Mouse (Mus musculus): Measurements from ENCODE around the gene Mical2.

The Mical2 gene

GRCm38 (mm10) chr7:112208323-112209167, 17.1 kb upstream of the Mical2 start:
- no peak for ATAC-seq (ENCODE audit: insufficient number of reproducible peaks, low FRiP score, low TSS enrichment)

- ATAC-seq (ENCODE audit: insufficient number of reproducible peaks, low FRiP score, low TSS enrichment) = no peak
These were observed 16.0 kb upstream of the Mical2 start for GRCm38 (mm10) chr7:112209621-112210020.

- ATAC-seq (ENCODE audit: insufficient number of reproducible peaks, low FRiP score, low TSS enrichment) = peak; percentile 76
These were observed 12.5 kb upstream of the Mical2 start for GRCm38 (mm10) chr7:112212921-112213721.

DNA sequence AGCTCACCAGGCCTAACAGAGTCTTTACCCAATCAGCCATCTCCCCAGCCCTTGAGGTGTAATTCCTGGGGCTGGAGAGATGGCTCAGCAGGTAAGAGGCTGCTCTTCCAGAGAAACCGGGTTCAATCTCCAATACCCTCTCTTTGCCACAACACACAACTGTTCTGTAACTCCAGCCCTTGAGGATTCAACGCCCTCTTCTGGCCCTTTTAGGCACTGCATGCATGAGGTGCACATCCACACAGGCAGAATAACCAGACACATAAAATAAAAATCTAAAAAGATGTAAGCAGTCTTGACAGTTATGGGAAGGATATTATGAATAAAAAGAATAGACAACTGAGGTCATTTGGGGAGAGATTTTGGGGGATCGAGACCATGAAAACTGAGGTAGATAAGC, 9.8 kb upstream of the Mical2 start:
- ATAC-seq (ENCODE audit: insufficient number of reproducible peaks, low FRiP score, low TSS enrichment) = no peak

- no peak for ATAC-seq (ENCODE audit: insufficient number of reproducible peaks, low FRiP score, low TSS enrichment)
These were observed 8.9 kb upstream of the Mical2 start for GRCm38 (mm10) chr7:112216720-112217119.

DNA sequence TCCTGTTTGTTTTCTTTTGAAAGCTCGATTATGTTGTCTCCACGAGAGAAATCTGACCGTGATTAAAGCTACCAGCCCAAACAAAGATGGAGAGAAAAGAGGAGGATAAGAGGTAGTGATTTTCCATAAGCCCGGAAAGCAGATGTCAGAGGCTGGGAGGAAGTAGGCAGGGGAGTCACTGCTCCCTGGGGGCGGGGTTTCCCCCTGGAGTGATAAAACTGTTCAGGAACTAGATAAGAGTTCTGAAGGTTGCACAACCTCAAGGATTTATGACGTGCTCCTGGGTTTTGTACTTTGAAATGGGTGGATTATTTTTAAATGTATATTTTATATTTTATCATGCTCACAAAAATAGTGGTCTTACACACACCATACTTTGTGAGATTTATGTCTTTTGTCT, 8.4 kb upstream of the Mical2 start:
- ATAC-seq (ENCODE audit: insufficient number of reproducible peaks, low FRiP score, low TSS enrichment) = no peak

GRCm38 (mm10) chr7:112222733-112223524, 2.7 kb upstream of the Mical2 start:
- no peak for ATAC-seq (ENCODE audit: insufficient number of reproducible peaks, low FRiP score, low TSS enrichment)

- no peak for ATAC-seq (ENCODE audit: insufficient number of reproducible peaks, low FRiP score, low TSS enrichment)
These were observed 802 bp upstream of the Mical2 start for GRCm38 (mm10) chr7:112224854-112225253.

DNA sequence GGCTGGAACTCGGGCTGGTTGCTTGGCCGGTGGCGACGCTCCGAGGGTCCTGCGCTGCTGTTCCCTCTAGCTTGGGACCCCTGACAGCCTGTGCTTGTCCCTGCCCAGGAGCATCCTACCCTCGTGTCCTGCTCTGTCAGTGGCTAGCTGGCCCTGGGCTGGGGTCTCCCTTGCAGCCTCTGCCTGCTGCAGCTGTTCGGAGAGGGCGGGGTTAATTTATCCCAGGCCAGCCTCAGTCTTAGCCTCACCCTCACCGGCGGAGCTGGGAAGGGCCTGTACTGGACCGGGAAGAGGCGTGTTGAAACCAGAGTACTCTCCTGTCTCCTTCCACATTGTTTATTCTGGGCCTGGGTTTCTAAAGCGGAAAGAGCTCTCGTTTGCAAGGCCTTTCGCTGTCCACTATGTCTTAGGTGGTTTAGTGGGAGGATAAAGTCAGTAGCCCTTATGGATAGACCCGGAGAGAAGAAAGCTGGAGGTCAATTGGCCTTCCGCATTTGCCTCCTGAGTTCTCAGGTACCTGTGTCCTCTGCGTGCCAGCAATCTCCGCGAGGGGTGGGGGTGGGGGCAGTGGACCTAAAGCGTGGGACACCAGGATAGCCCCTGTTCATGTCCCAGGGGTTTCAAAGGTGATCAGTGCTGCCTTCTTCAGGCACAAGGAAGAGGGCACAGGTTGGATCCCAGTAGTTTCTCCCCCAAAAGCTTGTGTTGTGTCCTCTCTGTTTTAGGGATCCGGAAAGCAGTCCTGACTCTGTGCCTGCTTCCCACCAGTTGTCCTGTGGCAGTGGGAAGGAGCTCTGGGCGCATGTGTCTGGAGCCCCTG, 1.0 kb downstream of the Mical2 start:
- no peak for ATAC-seq (ENCODE audit: insufficient number of reproducible peaks, low FRiP score, low TSS enrichment)

- no peak for ATAC-seq (ENCODE audit: insufficient number of reproducible peaks, low FRiP score, low TSS enrichment)
These were observed 1.6 kb downstream of the Mical2 start for GRCm38 (mm10) chr7:112227266-112227562.

DNA sequence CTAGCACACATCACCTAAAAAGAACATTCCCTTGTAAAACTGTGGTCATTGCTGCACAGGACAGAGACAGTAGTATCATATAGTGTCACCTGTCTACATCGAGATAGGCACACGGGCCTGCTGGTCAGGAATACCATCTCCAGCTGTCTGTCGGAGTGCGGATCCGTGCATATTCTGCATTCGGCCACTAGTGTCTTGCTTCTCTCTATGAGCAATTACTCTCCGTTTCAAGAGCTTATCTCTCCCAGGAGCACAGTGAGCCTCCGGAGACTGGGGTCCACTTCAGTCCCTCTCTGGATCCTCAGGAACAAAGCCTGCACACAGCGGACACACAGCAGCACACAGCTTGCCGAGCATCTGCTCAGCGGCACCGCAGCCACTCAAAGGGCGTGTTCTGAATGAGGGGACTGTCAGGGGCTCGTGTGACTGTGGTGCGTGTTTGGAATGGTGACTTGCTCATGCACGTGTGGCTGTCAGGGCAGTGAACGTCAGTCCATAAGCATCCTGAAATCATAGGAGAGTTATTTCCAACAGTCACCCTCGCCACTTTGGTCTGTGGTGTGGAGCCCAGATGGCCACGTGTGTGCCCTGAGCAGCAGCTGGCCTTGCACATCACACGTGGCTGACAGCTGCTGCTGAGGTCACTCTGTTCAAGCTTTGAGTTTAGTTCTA, 3.3 kb downstream of the Mical2 start:
- ATAC-seq (ENCODE audit: insufficient number of reproducible peaks, low FRiP score, low TSS enrichment) = no peak

DNA sequence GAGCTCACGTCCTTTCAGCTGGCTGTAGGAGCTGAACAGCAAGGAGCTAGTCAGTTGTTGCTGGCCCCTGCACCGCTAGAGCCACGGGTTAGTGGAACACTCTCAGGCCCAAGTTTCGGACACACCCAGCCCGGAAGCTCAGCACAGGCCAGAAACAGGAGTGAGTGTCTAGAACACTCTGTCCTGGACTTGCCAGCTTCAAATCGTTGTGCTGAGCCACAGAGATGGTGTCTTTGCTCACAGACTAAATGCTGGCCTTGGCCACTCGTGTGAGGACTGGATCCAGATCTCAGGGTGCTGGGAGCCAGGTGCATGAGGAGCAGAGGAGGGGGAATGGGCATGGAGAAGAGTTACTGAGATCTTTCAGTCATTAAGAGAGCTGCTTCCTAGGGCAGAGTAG, 6.1 kb downstream of the Mical2 start:
- ATAC-seq (ENCODE audit: insufficient number of reproducible peaks, low FRiP score, low TSS enrichment) = no peak

DNA sequence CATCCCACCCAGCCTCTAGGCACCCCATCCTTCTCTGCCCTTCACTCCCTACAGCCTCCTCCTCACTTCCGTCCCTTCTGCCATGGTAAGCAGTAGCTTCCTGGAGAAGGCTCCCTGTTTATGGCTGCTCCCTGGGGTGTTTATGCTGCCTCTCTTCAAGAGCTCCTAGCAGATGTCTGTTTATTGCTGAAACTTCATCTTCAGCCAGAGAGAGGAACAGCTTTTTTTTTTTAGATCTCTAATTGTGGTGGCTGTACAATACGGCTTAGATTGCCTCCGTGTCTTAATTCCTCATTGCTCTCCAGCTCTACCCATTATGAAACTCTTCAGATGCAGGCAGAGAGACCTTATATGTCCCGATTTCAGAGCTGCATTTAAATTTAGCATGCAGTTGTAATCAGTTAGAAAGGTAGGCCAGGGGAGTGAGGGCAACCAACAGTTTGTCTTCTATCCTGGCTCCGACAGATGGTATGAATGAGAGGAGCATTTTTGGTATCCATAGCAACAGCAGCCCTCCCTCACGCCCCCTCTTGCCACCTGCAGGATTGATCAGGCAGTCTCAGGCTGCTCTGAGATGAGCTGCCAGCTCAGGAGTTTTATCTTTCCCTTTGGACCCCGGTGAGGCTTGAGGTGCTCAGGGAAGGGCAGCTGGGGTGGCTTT, 7.8 kb downstream of the Mical2 start:
- ATAC-seq (ENCODE audit: insufficient number of reproducible peaks, low FRiP score, low TSS enrichment) = no peak

DNA sequence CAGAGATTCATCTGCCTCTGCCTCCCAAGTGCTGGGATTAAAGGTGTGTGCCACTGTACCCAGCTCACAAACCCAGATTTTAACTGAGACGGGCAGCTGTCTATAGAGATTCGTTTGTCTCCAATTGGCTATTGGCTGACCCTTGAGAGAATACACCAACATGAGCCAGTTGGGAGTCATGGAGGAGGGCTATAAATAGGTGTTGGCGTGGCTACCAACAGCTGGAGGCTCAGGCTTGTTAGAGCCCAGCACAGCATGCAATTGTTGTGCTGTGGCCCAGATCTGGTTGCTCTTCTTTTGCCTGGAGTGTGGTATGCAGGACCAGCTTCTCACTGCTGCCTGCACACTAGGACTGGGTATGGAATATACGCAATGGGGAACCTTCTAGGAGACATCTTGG, 8.8 kb downstream of the Mical2 start:
- ATAC-seq (ENCODE audit: insufficient number of reproducible peaks, low FRiP score, low TSS enrichment) = no peak

DNA sequence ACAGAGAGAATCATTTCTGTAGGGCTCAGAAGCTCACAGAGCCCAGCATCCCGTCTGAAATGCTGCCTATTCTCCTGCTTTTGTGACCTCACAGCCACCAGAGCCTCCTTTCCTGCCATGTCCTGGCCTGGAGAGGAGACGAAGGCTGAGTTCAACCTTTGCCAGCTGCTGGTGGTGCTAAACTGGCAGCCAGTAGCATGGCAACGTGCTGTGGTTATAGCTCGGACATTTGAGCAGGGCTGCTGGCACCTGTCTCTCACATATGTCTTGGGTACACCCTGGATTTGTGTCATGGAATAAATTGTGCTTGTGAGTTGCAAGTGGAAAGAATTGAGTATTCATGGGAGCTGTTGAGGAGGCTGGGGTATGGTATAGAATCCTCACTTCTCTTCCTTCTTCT, 9.8 kb downstream of the Mical2 start:
- no peak for ATAC-seq (ENCODE audit: insufficient number of reproducible peaks, low FRiP score, low TSS enrichment)

GRCm38 (mm10) chr7:112237211-112237610, 11.6 kb downstream of the Mical2 start:
- ATAC-seq (ENCODE audit: insufficient number of reproducible peaks, low FRiP score, low TSS enrichment) = no peak

GRCm38 (mm10) chr7:112237868-112238267, 12.2 kb downstream of the Mical2 start:
- no peak for ATAC-seq (ENCODE audit: insufficient number of reproducible peaks, low FRiP score, low TSS enrichment)

- ATAC-seq (ENCODE audit: insufficient number of reproducible peaks, low FRiP score, low TSS enrichment) = no peak
These were observed 13.4 kb downstream of the Mical2 start for GRCm38 (mm10) chr7:112238768-112239728.
